Mouse (Mus musculus): ENCODE data around the gene Ptges.

DNA sequence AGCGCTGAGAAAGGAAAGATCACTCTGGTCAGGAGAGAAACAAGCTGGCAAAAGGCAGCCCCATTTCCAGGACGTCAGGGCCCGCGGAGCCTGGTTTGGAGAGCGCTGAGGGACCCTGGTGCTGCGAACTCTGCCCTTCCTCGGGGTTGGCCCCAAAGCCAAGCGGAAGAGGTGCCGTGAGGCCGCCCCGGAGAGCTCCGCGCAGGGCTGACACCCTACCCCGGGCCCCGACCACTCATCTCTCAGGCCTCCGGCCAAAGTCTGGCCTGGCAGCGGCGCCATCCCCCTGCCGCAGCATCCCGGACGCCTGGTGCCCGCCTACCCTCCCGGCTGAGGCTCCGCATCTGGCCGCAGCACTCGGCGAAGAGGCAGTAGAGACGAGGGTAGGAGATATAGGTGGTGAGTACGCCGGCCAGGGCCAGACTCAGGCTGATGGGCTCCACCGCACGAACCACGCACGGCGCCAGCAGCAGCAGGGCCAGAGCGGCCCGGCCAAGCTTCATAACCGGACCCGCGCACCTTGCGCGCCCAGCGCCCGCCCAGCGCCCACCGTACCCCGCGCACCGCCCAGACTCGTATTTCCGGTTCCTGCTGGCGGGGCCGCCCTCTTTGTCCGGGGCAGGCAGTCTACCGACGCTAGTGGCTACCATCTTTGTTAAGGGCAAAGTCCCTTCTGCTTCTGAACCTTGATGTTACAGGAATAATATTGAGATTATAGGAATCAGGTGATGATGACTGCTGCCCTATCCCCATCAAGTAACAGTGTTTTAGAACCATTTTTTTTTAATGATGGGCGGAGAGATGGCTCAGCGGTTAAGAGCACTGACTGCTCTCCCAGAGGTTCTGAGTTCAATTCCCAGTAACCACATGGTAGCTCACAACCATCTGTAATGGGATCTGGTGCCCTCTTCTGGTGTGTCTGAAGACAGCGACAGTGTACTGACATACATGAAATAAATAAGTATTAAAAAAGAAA is 38.0 kb upstream of the Ptges start, which contains the start of gene Tor1a:
- TF ChIP-seq CTCF (IDR thresholded peaks at IDR 0.05; ENCODE audit: borderline replicate concordance, insufficient read depth, low read length) (no peak), POLR2A (IDR thresholded peaks at IDR 0.05; ENCODE audit: low read depth, low read length) (peak; percentile 84)
